Mouse (Mus musculus): ENCODE measurements around the gene Gimap1. TPM values are rescaled to one million over a fixed set of nuclear protein-coding genes. Genes with fewer than 3 reads are reported as not detected.

Gene Gimap1
- polyA plus RNA-seq (2012; rRNA removed), result 2.4 TPM in 2 replicates

DNA sequence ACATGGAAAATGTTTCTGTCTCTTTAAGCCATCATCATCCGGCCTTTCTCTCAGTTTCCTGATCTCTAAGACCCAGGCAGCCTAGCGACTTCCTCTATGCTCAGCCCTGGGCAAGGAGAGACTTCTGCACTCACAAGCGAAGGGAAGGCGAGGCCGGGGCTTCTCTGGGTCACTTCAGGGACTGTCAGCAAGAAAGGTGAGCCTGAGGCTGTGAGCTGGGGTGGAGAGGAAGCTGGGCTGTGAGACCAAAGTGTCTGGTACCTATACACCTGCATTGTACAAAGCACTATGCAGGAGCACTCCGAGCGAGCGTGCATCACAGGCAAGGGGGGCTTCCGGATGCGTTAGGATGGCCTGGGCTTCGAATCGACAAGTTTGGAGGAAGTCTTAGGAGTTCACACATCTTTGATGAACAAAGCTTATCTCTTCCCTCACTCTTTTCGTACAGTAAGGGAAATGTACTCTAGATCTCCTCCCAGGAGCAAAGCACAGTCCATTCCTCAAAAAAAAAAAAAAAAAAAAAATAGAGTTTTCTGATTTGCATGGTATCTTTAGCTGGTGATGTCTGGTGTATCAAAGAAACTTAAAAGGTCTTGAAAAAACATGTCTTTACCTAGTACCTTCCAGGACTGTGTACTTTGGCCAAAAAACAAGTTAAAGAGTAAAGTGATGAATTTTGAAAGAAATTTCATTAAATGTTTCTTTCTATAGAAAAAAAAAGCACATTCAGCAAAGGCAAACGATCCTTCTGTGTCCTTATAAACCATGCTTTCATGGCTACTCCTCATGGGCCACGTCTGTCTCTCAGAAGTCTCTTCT is at the start of gene Gimap1:
Gene Gimap1, plus strand, starts transcription at position 94 of the 819 bp plus-strand sequence.

DNA sequence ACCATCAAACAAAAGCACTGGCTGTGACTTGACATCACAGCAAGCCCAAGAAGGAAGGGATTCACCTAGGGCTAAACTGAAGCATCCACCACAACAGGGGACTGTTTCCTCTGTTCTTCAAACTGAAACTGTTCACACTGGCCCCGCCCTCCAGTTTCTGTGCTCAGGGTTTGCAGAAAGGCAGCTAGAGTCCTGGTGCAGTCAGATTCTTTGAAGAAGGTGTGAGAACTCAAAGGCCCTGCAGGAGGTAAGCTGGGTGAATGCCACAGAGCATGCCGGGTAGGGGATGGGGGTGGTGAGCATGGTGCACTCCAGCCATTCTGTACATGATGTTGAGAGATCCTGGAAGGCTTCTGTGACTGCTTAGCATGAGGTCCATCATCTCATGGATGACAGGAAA is 20.4 kb upstream of the Gimap1 start, which contains the start of the genes Gm28053 and Gimap7:
Gene Gm28053, plus strand, starts transcription at position 153 of the 400 bp plus-strand sequence.
Gene Gimap7, plus strand, starts transcription at position 167 of the 400 bp plus-strand sequence.

DNA sequence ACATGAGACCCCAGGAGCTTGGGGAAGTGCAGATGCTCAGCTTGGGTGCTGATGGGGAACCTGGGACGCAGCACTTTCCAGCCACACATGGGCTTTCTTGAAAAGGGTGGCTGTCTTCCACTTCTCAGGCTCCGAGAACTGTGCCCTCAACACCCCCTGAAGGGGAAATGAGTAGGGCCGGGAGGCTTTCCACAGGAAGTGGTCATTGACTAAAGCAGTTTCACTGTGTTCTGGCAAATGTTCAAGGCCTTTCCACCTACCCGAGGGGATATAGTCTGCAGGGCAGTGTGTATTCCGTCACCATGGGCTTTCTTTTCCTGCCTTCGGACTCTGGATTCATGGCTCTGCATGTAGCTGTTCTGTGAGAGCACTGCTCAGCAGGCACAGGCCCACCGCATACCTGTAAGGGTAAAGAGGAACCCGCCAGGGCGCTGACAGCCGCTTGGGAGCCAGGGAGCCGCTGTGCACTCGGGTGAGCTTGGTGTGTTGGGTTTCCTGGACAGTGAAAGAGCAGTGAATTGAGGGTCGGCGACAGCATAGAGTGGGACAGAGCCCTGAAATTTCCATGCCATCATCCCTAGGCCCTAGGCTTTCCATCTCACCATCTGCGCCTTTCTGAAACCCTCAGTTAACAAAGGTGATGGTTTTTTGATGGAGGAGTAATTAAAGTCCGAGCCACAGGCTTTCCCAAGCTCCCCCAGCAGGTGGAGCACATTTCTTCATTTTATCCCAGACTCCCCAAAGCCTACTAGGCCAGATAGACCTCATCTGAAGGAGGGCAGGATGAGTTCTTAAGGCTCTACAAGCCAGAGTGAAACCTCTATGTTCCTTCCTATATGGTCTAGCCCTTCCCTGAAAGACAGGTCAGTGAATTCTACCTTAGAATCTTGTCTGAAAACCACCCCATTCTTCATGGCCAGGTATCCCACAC is 7.4 kb downstream of the Gimap1 start, which contains the start of gene Gimap5:
Gene Gimap5, plus strand, starts transcription at position 239 of the 931 bp plus-strand sequence.

DNA sequence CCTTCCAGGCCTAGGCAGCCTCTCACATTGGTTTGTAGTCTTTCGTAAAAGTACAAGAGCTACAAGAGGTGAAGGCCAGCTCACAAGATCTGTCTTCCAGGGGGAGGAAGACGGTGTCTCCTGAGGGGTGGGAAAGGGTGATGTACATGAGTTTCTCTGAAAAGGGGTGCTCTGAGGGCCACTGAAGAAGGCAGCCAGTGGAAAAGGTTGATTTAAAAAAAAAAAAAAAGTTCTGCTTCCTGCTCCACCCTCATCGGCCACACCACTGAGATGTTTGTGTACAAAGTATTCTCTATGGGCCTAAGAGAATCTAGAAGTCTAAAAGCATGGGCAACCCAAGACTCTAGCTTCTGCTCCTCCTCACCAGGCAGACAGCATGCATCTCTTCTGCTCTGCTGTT is 31.8 kb downstream of the Gimap1 start, which contains the start of gene Gimap3:
Gene Gimap3, minus strand, starts transcription at position 156 of the 400 bp plus-strand sequence.

Other genes with a start within 250 kb of the Gimap1 start
- 42.1 and 44.0 TPM in 2 replicates for gene Atp6v0e2, start 201.4 kb upstream of the Gimap1 start, polyA plus RNA-seq (2012; rRNA removed)
- gene Lrrc61, start 184.3 kb upstream of the Gimap1 start, polyA plus RNA-seq (2012; rRNA removed), result 19.2 and 19.4 TPM in 2 replicates
- gene Rarres2, start 166.3 kb upstream of the Gimap1 start, polyA plus RNA-seq (2012; rRNA removed), result 2.2 and 5.1 TPM in 2 replicates
- gene Gm45021, start 149.4 kb upstream of the Gimap1 start, polyA plus RNA-seq (2012; rRNA removed), result not detected in 2 replicates
- gene Repin1, start 145.2 kb upstream of the Gimap1 start, polyA plus RNA-seq (2012; rRNA removed), result 38.4 and 41.8 TPM in 2 replicates
- not detected in 2 replicates for gene Gm44965, start 145.1 kb upstream of the Gimap1 start, polyA plus RNA-seq (2012; rRNA removed)
- gene Zfp775, start 137.0 kb upstream of the Gimap1 start, polyA plus RNA-seq (2012; rRNA removed), result 6.4 and 7.9 TPM in 2 replicates
- gene AI854703, start 112.3 kb upstream of the Gimap1 start, polyA plus RNA-seq (2012; rRNA removed), result 0.78 and 1.4 TPM in 2 replicates
- 1.2 and 1.7 TPM in 2 replicates for gene Gimap8, start 91.8 kb upstream of the Gimap1 start, polyA plus RNA-seq (2012; rRNA removed)
- 4.7 and 5.9 TPM in 2 replicates for gene Gimap9, start 62.9 kb upstream of the Gimap1 start, polyA plus RNA-seq (2012; rRNA removed)
- 4.4 and 5.2 TPM in 2 replicates for gene Gimap4, start 54.5 kb upstream of the Gimap1 start, polyA plus RNA-seq (2012; rRNA removed)
- gene Gimap6, start 30.8 kb upstream of the Gimap1 start, polyA plus RNA-seq (2012; rRNA removed), result 6.3 and 9.2 TPM in 2 replicates
- 1.5 and 2.4 TPM in 2 replicates for gene Gm28053, start 20.4 kb upstream of the Gimap1 start, polyA plus RNA-seq (2012; rRNA removed)
- gene Gimap7, start 20.4 kb upstream of the Gimap1 start, polyA plus RNA-seq (2012; rRNA removed), result not detected in 2 replicates
- gene Gimap5, start 7.1 kb downstream of the Gimap1 start, polyA plus RNA-seq (2012; rRNA removed), result 0.83 and 1.3 TPM in 2 replicates
- 0.06 TPM in 1 of 2 replicates, not detected in the other for gene Gimap3, start 31.8 kb downstream of the Gimap1 start, polyA plus RNA-seq (2012; rRNA removed)
- 17.0 and 25.2 TPM in 2 replicates for gene Tmem176a, start 101.9 kb downstream of the Gimap1 start, polyA plus RNA-seq (2012; rRNA removed)
- 47.0 and 85.5 TPM in 2 replicates for gene Tmem176b, start 102.4 kb downstream of the Gimap1 start, polyA plus RNA-seq (2012; rRNA removed)
- gene Aoc1, start 133.8 kb downstream of the Gimap1 start, polyA plus RNA-seq (2012; rRNA removed), result not detected in 2 replicates
- gene 1600015I10Rik, start 190.8 kb downstream of the Gimap1 start, polyA plus RNA-seq (2012; rRNA removed), result not detected in 2 replicates
- gene Doxl2, start 235.9 kb downstream of the Gimap1 start, polyA plus RNA-seq (2012; rRNA removed), result not detected in 2 replicates
- not detected in 2 replicates for gene Svs1, start 247.8 kb downstream of the Gimap1 start, polyA plus RNA-seq (2012; rRNA removed)

All from central nervous system, embryonic 11.5 days (tissue).